In genomic region chr5:33954354-33954753, GRCm38 (mm10) we compare ENCODE assay signal across 9 mouse cellular contexts. TPM values are rescaled to one million over a fixed set of nuclear protein-coding genes. Genes with fewer than 3 reads are reported as not detected.
A peak's percentile ranks its signal among the peaks of the same experiment; 100 is the strongest.
DNase-seq lines count a peak whose midpoint lies in the region; ATAC-seq and TF ChIP-seq lines count a peak whose summit lies in the region.
"Had no signal": no experiment of that assay in that cellular context is flagged by ENCODE, and none has a peak within 500 bp of the region (broad histone marks: within the 10 kb centered on the region; RNA-seq: fewer than 3 reads in every experiment).

No protein-coding gene starts in this region.

- intact Hi-C loops in gastrocnemius, postnatal 36 days (cut with DNase I), result loop anchor here (5.0 kb wide), 1 partner anchor 277 kb away; no protein-coding TSS in a partner anchor

- peak; percentile 71 for DNase-seq in 416B (ENCODE audit: low read depth)
- peak; percentile 67 for DNase-seq in T-cell, adult 2 months (ENCODE audit: low spot score)
- DNase-seq in gastrocnemius, postnatal 36 days, result peak; percentile 42 to 75
- peak; percentile 70 for DNase-seq in kidney, postnatal 14 days
- DNase-seq in lung, adult 18-20 months, result peak; percentile 70 to 74
- DNase-seq in thymus, postnatal 14 days, result peak; percentile 80

- no peaks in the 10 kb centered on the region for H3K4me1 ChIP-seq in cortical plate, adult 2 months (ENCODE audit: control insufficient read depth, insufficient read depth, low read length)
- H3K4me1 ChIP-seq: embryonic facial prominence, embryonic 13.5 days had no signal

- peak; percentile 94 for ATAC-seq in neutrophil, adult 5-6 weeks (ENCODE audit: extremely low read depth, insufficient number of reproducible peaks, low FRiP score, poor library complexity, severe bottlenecking)

- H3K27ac ChIP-seq in cortical plate, adult 2 months (ENCODE audit: insufficient read depth, low read length), result no peak overlapping the region
- H3K27ac ChIP-seq: embryonic facial prominence, embryonic 13.5 days had no signal

- TF ChIP-seq POLR2A in cortical plate, adult 2 months (IDR thresholded peaks at IDR 0.05; ENCODE audit: extremely low read depth, insufficient read depth, low read length), result peak; percentile 12; the same call in 1 of the 2 replicates

- TF ChIP-seq CTCF in cortical plate, adult 2 months (IDR thresholded peaks at IDR 0.05; ENCODE audit: extremely low read depth, insufficient read depth, low read length), result peak; percentile 89

- H3K4me3 ChIP-seq in cortical plate, adult 2 months (ENCODE audit: insufficient read depth, low read length), result peak overlapping the region; percentile 24
- H3K4me3 ChIP-seq: embryonic facial prominence, embryonic 13.5 days had no signal

RNA-seq across cellular contexts. Expression of gene Nelfa, which starts 18.1 kb away (rescaled TPM):
- polyA plus RNA-seq in cortical plate, adult 2 months (2012; rRNA removed), result 26.2 and 27.1 TPM in 2 replicates
- 1 to 10 TPM; 6.1 to 6.6 TPM for total RNA-seq in gastrocnemius, postnatal 36 days (2021)
- 25.4 and 28.6 TPM in 2 replicates for total RNA-seq in neutrophil, adult 5-6 weeks (2017)

RNA-seq across cellular contexts. Expression of gene Gm1673, which starts 28.9 kb away (rescaled TPM):
- polyA plus RNA-seq in cortical plate, adult 2 months (2012; rRNA removed), result 157 and 165 TPM in 2 replicates
- not detected for total RNA-seq in gastrocnemius, postnatal 36 days (2021)
- total RNA-seq in neutrophil, adult 5-6 weeks (2017), result not detected in 2 replicates

RNA-seq across cellular contexts. Expression of gene Nat8l, which starts 41.4 kb away (rescaled TPM):
- polyA plus RNA-seq in cortical plate, adult 2 months (2012; rRNA removed), result 151 and 153 TPM in 2 replicates
- under 1 TPM; 0.05 to 0.20 TPM for total RNA-seq in gastrocnemius, postnatal 36 days (2021)
- total RNA-seq in neutrophil, adult 5-6 weeks (2017), result 4.0 and 4.9 TPM in 2 replicates
